Mouse (Mus musculus): Measurements from ENCODE around the gene Ticam1.
A peak's percentile ranks its signal among the peaks of the same experiment; 100 is the strongest.

GRCm38 (mm10) chr17:56269153-56269630 lies 7.4 kb downstream of the Ticam1 start:
- TF ChIP-seq CTCF (IDR thresholded peaks at IDR 0.05; ENCODE audit: extremely low read depth, insufficient read depth, low read length) (no peak), POLR2A (IDR thresholded peaks at IDR 0.05; ENCODE audit: extremely low read depth, insufficient read depth, low read length) (peak; percentile 71; the same call in 1 of the 2 replicates)
